Mouse (Mus musculus): Measurements from ENCODE around the gene Epas1. TPM values are rescaled to one million over a fixed set of nuclear protein-coding genes. Genes with fewer than 3 reads are reported as not detected.

Epas1 gene
- 5.3 and 5.8 TPM in 2 replicates for polyA plus RNA-seq (2015; fragmentation: Nextera tagmentation; extraction: Ambion mirVana)

GRCm38 (mm10) chr17:86753130-86753821, at the start of gene Epas1:
Gene Epas1, plus strand, starts transcription at chr17:86753700.
- peak within 1 kb of the TSS; percentile 90 for H3K4me2 ChIP-seq (ENCODE audit: low read depth, low read length)
- no peaks in the 10 kb centered on the region for H3K9me3 ChIP-seq (replicated peaks; ENCODE audit: control insufficient read depth, low read length)
- no peaks in the 10 kb centered on the region for H3K36me3 ChIP-seq (ENCODE audit: control insufficient read depth, insufficient read depth, low read length)
- H3K27ac ChIP-seq (ENCODE audit: low read length), result peak within 1 kb of the TSS; percentile 83
- WGBS, result under 1% methylated on average over 60 of the region's 60 CpGs
- H3K9ac ChIP-seq (ENCODE audit: low read length), result peak within 1 kb of the TSS; percentile 73
- peaks cover 8% of the 10 kb centered on the region; the same call in 1 of the 2 replicates for H3K4me1 ChIP-seq (ENCODE audit: control insufficient read depth, insufficient read depth, low read length)
- peak; percentile 96 for ATAC-seq (ENCODE audit: insufficient read depth, low FRiP score)
- H3K27me3 ChIP-seq (ENCODE audit: control insufficient read depth, insufficient read depth, low read length), result peaks cover 33% of the 10 kb centered on the region
- peak within 1 kb of the TSS; percentile 51 for H3K4me3 ChIP-seq (replicated peaks; ENCODE audit: low read length)

DNA sequence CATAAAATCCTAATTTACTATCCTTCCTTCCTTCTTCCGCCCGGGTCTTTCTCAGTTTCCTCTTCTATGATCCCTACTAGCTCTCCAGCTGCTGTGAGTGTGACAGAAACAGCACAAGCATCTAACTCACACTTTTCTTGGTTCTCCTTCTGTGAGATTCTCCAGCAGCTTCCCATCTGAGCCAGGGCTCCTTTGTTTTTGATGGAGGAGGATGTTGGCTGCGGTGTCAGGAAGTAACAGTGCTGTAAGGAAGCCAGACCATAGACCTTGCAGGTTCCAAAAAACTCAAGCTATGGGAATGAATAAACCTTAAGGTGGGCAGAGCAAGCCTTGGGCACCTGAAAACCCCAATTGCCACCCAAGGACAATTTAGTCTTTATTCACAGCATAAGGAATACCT, 48.3 kb upstream of the Epas1 start:
- H3K4me1 ChIP-seq (ENCODE audit: control insufficient read depth, insufficient read depth, low read length), result no peaks in the 10 kb centered on the region
- no peak overlapping the region for H3K9ac ChIP-seq (ENCODE audit: low read length)
- no peaks in the 10 kb centered on the region for H3K36me3 ChIP-seq (ENCODE audit: control insufficient read depth, insufficient read depth, low read length)
- H3K4me2 ChIP-seq (ENCODE audit: low read depth, low read length), result no peak overlapping the region
- no peak for ATAC-seq (ENCODE audit: insufficient read depth, low FRiP score)
- no peak overlapping the region for H3K4me3 ChIP-seq (replicated peaks; ENCODE audit: low read length)
- WGBS, result 78% methylated on average over 3 of the region's 3 CpGs
- no peaks in the 10 kb centered on the region for H3K27me3 ChIP-seq (ENCODE audit: control insufficient read depth, insufficient read depth, low read length)
- H3K27ac ChIP-seq (ENCODE audit: low read length), result no peak overlapping the region
- H3K9me3 ChIP-seq (replicated peaks; ENCODE audit: control insufficient read depth, low read length), result no peaks in the 10 kb centered on the region

DNA sequence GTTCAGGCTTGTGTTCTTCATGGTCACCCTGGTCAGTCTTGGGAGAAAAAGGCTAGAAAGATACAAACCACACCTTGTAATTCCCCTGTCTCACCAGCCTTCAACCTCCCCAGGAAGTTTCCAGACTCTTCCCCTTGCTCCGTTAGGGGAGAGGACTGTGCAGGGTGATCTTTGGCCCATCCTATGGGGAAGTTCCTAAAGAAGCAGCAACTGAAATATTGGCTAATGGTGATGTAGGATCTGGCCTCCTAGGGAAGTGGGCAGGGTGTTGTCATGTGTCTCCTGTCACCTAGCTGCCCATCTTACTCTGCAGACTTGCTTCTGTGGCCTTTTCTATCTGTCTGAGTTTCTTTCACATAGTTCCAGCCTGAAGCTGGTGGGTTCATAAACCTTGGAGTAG, 47.0 kb upstream of the Epas1 start:
- no peak for ATAC-seq (ENCODE audit: insufficient read depth, low FRiP score)
- WGBS, result 63% methylated on average over 1 of the region's 1 CpGs
- no peak overlapping the region for H3K27ac ChIP-seq (ENCODE audit: low read length)

GRCm38 (mm10) chr17:86709803-86710202, 43.7 kb upstream of the Epas1 start:
- Histone ChIP-seq H3K9me3 (replicated peaks; ENCODE audit: control insufficient read depth, low read length) (no peaks in the 10 kb centered on the region), H3K4me2 (ENCODE audit: low read depth, low read length) (no peak overlapping the region), H3K36me3 (ENCODE audit: control insufficient read depth, insufficient read depth, low read length) (no peaks in the 10 kb centered on the region), H3K4me1 (ENCODE audit: control insufficient read depth, insufficient read depth, low read length) (peaks cover 6% of the 10 kb centered on the region; the same call in 1 of the 2 replicates), H3K9ac (ENCODE audit: low read length) (no peak overlapping the region), H3K4me3 (replicated peaks; ENCODE audit: low read length) (no peak overlapping the region), H3K27me3 (ENCODE audit: control insufficient read depth, insufficient read depth, low read length) (no peaks in the 10 kb centered on the region), H3K27ac (ENCODE audit: low read length) (no peak overlapping the region)
- 77% methylated on average over 8 of the region's 8 CpGs for WGBS
- ATAC-seq (ENCODE audit: insufficient read depth, low FRiP score), result no peak

More for the DNA sequence above, 47.0 kb upstream of the Epas1 start:
- Histone ChIP-seq H3K9me3 (replicated peaks; ENCODE audit: control insufficient read depth, low read length) (no peaks in the 10 kb centered on the region), H3K27me3 (ENCODE audit: control insufficient read depth, insufficient read depth, low read length) (no peaks in the 10 kb centered on the region), H3K9ac (ENCODE audit: low read length) (no peak overlapping the region), H3K4me2 (ENCODE audit: low read depth, low read length) (no peak overlapping the region), H3K4me3 (replicated peaks; ENCODE audit: low read length) (no peak overlapping the region), H3K4me1 (ENCODE audit: control insufficient read depth, insufficient read depth, low read length) (no peaks in the 10 kb centered on the region), H3K36me3 (ENCODE audit: control insufficient read depth, insufficient read depth, low read length) (no peaks in the 10 kb centered on the region)

DNA sequence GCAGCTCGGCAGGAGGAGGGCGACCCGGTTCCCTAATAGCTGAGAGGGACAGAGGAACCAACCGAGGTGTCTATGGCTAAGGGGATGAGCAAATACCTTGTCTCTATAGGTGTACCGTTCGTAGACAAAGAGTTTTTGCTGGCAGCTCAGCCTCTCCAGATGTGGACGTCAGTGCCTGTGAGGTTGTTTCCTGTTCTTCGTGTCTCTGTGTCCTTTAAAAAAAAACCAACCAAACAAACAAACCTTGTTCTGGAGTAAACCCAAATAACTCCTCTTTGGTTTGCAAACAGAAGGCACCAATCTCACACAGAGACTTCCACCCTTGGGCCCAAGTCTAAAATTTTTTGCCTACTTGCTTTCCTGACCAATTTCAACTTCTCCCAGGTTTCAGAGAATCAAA, 43.1 kb upstream of the Epas1 start:
- Histone ChIP-seq H3K36me3 (ENCODE audit: control insufficient read depth, insufficient read depth, low read length) (no peaks in the 10 kb centered on the region), H3K4me2 (ENCODE audit: low read depth, low read length) (no peak overlapping the region), H3K9ac (ENCODE audit: low read length) (no peak overlapping the region), H3K4me3 (replicated peaks; ENCODE audit: low read length) (no peak overlapping the region), H3K27me3 (ENCODE audit: control insufficient read depth, insufficient read depth, low read length) (no peaks in the 10 kb centered on the region), H3K9me3 (replicated peaks; ENCODE audit: control insufficient read depth, low read length) (no peaks in the 10 kb centered on the region), H3K27ac (ENCODE audit: low read length) (no peak overlapping the region), H3K4me1 (ENCODE audit: control insufficient read depth, insufficient read depth, low read length) (peaks cover 6% of the 10 kb centered on the region; the same call in 1 of the 2 replicates)
- no peak for ATAC-seq (ENCODE audit: insufficient read depth, low FRiP score)
- WGBS, result 68% methylated on average over 8 of the region's 8 CpGs

DNA sequence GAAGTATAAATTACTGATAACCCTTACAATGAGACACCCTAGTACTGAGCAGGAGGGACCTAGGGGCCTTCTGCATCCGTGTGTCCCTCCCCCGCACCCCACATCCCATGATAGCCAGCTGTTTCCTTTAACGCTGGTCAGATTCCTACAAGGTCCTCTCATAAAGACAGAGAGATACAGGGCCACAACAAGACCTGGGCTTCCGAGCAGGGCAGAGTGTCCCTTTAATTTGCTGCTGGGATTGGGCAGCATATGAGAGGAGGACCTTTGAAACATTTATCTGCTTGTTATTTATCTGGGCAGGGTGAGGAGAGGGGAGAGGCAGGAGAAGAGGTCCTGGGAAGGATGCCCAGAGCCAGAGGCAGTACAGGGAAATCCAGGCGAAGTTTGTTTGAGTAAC, 41.6 kb upstream of the Epas1 start:
- no peak overlapping the region for H3K27ac ChIP-seq (ENCODE audit: low read length)
- H3K9ac ChIP-seq (ENCODE audit: low read length), result no peak overlapping the region
- peaks cover 6% of the 10 kb centered on the region; the same call in 1 of the 2 replicates for H3K4me1 ChIP-seq (ENCODE audit: control insufficient read depth, insufficient read depth, low read length)
- H3K9me3 ChIP-seq (replicated peaks; ENCODE audit: control insufficient read depth, low read length), result no peaks in the 10 kb centered on the region
- H3K4me2 ChIP-seq (ENCODE audit: low read depth, low read length), result no peak overlapping the region
- no peak overlapping the region for H3K4me3 ChIP-seq (replicated peaks; ENCODE audit: low read length)
- 30% methylated on average over 5 of the region's 5 CpGs for WGBS
- H3K27me3 ChIP-seq (ENCODE audit: control insufficient read depth, insufficient read depth, low read length), result no peaks in the 10 kb centered on the region
- H3K36me3 ChIP-seq (ENCODE audit: control insufficient read depth, insufficient read depth, low read length), result no peaks in the 10 kb centered on the region
- ATAC-seq (ENCODE audit: insufficient read depth, low FRiP score), result no peak

- H3K4me2 ChIP-seq (ENCODE audit: low read depth, low read length), result no peak overlapping the region
- WGBS, result 91% methylated on average over 8 of the region's 8 CpGs
- H3K27ac ChIP-seq (ENCODE audit: low read length), result no peak overlapping the region
- no peak overlapping the region for H3K4me3 ChIP-seq (replicated peaks; ENCODE audit: low read length)
- peaks cover 6% of the 10 kb centered on the region; the same call in 1 of the 2 replicates for H3K4me1 ChIP-seq (ENCODE audit: control insufficient read depth, insufficient read depth, low read length)
- ATAC-seq (ENCODE audit: insufficient read depth, low FRiP score), result no peak
- no peaks in the 10 kb centered on the region for H3K27me3 ChIP-seq (ENCODE audit: control insufficient read depth, insufficient read depth, low read length)
- no peaks in the 10 kb centered on the region for H3K36me3 ChIP-seq (ENCODE audit: control insufficient read depth, insufficient read depth, low read length)
- H3K9me3 ChIP-seq (replicated peaks; ENCODE audit: control insufficient read depth, low read length), result no peaks in the 10 kb centered on the region
- H3K9ac ChIP-seq (ENCODE audit: low read length), result no peak overlapping the region
Measured at GRCm38 (mm10) chr17:86712601-86713000, 40.9 kb upstream of the Epas1 start.

DNA sequence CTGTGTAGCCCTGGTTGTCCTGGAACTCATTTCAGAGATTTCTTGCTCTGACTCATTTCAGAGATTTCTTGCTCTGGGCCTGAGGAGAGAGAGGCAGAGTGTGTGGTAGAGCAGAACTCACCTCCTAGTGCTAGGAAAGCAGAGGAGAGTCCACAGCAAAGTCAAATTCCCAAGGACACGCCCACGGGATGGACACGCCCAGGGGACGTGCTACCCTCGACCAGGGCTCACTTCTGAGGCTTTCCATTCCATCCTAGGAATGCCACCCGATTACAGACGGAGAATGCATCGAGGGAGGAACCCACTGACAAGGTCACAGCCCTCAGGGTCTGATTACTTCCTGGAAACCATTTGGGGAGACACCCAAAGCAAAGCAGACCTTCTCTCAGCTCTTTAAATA, 39.9 kb upstream of the Epas1 start:
- H3K27ac ChIP-seq (ENCODE audit: low read length), result no peak overlapping the region
- H3K4me1 ChIP-seq (ENCODE audit: control insufficient read depth, insufficient read depth, low read length), result peaks cover 6% of the 10 kb centered on the region; the same call in 1 of the 2 replicates
- H3K4me2 ChIP-seq (ENCODE audit: low read depth, low read length), result no peak overlapping the region
- WGBS, result 10% methylated on average over 8 of the region's 8 CpGs
- H3K9me3 ChIP-seq (replicated peaks; ENCODE audit: control insufficient read depth, low read length), result no peaks in the 10 kb centered on the region
- no peak overlapping the region for H3K4me3 ChIP-seq (replicated peaks; ENCODE audit: low read length)
- ATAC-seq (ENCODE audit: insufficient read depth, low FRiP score), result peak; percentile 64; the same call in 1 of the 2 replicates
- no peaks in the 10 kb centered on the region for H3K36me3 ChIP-seq (ENCODE audit: control insufficient read depth, insufficient read depth, low read length)
- no peaks in the 10 kb centered on the region for H3K27me3 ChIP-seq (ENCODE audit: control insufficient read depth, insufficient read depth, low read length)
- H3K9ac ChIP-seq (ENCODE audit: low read length), result no peak overlapping the region

DNA sequence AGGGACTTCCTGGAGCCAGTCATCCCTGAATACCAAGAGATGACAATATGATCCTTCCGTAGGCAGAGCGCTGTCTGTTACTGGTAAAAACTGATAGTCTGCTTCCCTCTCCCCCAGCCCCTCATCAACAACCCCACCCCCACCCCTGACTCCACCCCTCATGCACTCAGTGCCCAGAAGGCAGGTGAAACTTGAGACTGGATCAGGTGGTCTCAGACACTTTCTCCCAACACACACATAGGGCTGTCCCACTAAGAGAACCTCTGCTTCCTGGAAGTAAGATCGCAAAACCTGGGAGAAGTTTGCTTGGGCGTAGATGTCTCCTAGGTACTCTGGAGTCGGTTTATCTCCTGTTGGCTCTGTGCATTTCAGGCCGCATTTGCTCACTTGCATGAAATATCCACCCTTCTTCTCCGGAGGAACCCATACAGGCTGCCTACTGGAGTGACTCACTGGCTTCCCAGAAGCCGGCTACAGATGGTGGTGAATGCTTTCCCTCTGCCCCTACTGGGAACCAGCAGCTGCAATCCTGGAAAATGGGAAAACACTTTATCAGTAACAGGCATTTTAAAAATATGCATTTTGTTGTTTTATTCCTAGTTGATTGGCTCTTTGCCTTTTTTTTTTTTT, 28.6 kb upstream of the Epas1 start:
- 56% methylated on average over 8 of the region's 8 CpGs for WGBS
- H3K4me1 ChIP-seq (ENCODE audit: control insufficient read depth, insufficient read depth, low read length), result peaks cover 14% of the 10 kb centered on the region
- no peak for ATAC-seq (ENCODE audit: insufficient read depth, low FRiP score)
- no peaks in the 10 kb centered on the region for H3K27me3 ChIP-seq (ENCODE audit: control insufficient read depth, insufficient read depth, low read length)
- no peaks in the 10 kb centered on the region for H3K36me3 ChIP-seq (ENCODE audit: control insufficient read depth, insufficient read depth, low read length)
- no peak overlapping the region for H3K4me2 ChIP-seq (ENCODE audit: low read depth, low read length)
- H3K27ac ChIP-seq (ENCODE audit: low read length), result no peak overlapping the region
- no peaks in the 10 kb centered on the region for H3K9me3 ChIP-seq (replicated peaks; ENCODE audit: control insufficient read depth, low read length)
- no peak overlapping the region for H3K9ac ChIP-seq (ENCODE audit: low read length)
- no peak overlapping the region for H3K4me3 ChIP-seq (replicated peaks; ENCODE audit: low read length)

Data from stomach, embryonic 16.5 days (tissue).